Mouse (Mus musculus) liver, adult 2 months (tissue): ENCODE data around the gene Il6st.

Experiments used
- CTCF ChIP-seq: fragments of 200-500 bp; IDR thresholded peaks from 2 replicates; pipeline ENCODE4 v1.5.1; 2011; ENCODE audit warnings: low read depth, low read length, control low read depth
- POLR2A ChIP-seq: fragments of 200-500 bp; IDR thresholded peaks from 2 replicates; pipeline ENCODE4 v1.6.1; 2011; ENCODE audit warnings: low read length, control low read depth; ENCODE audit not compliant: insufficient read depth; ENCODE audit errors: extremely low read depth

- no peak for TF ChIP-seq CTCF
- TF ChIP-seq POLR2A = no peak
These were observed 19.1 kb downstream of the Il6st start for GRCm38 (mm10) chr13:112483015-112483414.
